Mouse (Mus musculus): Measurements from ENCODE around the gene Gga3. TPM values are rescaled to one million over a fixed set of nuclear protein-coding genes. Genes with fewer than 3 reads are reported as not detected.

The Gga3 gene
- polyA plus RNA-seq, 1 experiment from 2014 or later = 17.9 TPM

GRCm38 (mm10) chr11:115643265-115643664 lies 39.4 kb upstream of the Gga3 start:
- H3K27ac ChIP-seq (replicated peaks; ENCODE audit: low read depth, low read length) = no peak overlapping the region
- no peaks in the 10 kb centered on the region for H3K4me1 ChIP-seq (ENCODE audit: control insufficient read depth, insufficient read depth, low read length)
- H3K4me2 ChIP-seq (ENCODE audit: low read depth, low read length) = no peak overlapping the region
- H3K9me3 ChIP-seq (ENCODE audit: control insufficient read depth, low read length) = no peaks in the 10 kb centered on the region
- peaks cover 30% of the 10 kb centered on the region; the same call in 1 of the 2 replicates for H3K36me3 ChIP-seq (ENCODE audit: control insufficient read depth, insufficient read depth, low read length)
- ATAC-seq (ENCODE audit: low read depth) = no peak
- no peak overlapping the region for H3K4me3 ChIP-seq (ENCODE audit: low read depth, low read length)
- DNase-seq (ENCODE audit: low spot score) = no peak
- 69% methylated on average over 10 of the region's 10 CpGs for WGBS
- no peaks in the 10 kb centered on the region for H3K27me3 ChIP-seq (replicated peaks; ENCODE audit: control insufficient read depth, insufficient read depth, low read length)
- no peak overlapping the region for H3K9ac ChIP-seq (ENCODE audit: low read depth, low read length)

DNA sequence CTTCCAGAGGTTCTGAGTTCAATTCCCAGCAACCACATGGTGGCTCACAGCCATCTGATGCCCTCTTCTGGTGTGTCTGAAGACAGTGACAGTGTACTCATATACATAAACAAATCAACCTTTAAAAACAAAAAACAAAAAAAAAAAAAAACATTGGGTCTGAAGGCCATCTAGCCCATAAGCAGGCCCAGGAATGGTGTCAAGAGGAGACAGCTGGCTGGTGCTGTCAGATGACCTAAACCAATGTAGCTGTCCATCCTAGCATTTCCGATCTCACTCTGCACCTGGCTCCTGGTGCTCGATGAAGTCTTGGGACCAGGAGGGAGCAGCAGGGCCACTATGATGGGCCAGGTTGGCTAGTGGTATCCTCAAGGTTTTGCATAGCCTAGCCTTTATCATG lies 38.9 kb upstream of the Gga3 start:
- no peaks in the 10 kb centered on the region for H3K27me3 ChIP-seq (replicated peaks; ENCODE audit: control insufficient read depth, insufficient read depth, low read length)
- H3K9ac ChIP-seq (ENCODE audit: low read depth, low read length) = no peak overlapping the region
- no peak overlapping the region for H3K4me2 ChIP-seq (ENCODE audit: low read depth, low read length)
- DNase-seq (ENCODE audit: low spot score) = no peak
- H3K27ac ChIP-seq (replicated peaks; ENCODE audit: low read depth, low read length) = no peak overlapping the region
- H3K4me3 ChIP-seq (ENCODE audit: low read depth, low read length) = no peak overlapping the region
- H3K9me3 ChIP-seq (ENCODE audit: control insufficient read depth, low read length) = no peaks in the 10 kb centered on the region
- no peaks in the 10 kb centered on the region for H3K4me1 ChIP-seq (ENCODE audit: control insufficient read depth, insufficient read depth, low read length)
- H3K36me3 ChIP-seq (ENCODE audit: control insufficient read depth, insufficient read depth, low read length) = 0 out of 2 replicates have a peak, but pooled peaks cover 26% of the 10 kb centered on the region
- no peak for ATAC-seq (ENCODE audit: low read depth)
- 97% methylated on average over 2 of the region's 2 CpGs for whole genome bisulfite sequencing

GRCm38 (mm10) chr11:115641664-115642036 lies 37.8 kb upstream of the Gga3 start:
- ATAC-seq (ENCODE audit: low read depth) = no peak

GRCm38 (mm10) chr11:115640978-115641663 lies 37.3 kb upstream of the Gga3 start:
- Histone ChIP-seq H3K4me2 (ENCODE audit: low read depth, low read length) (no peak overlapping the region), H3K9ac (ENCODE audit: low read depth, low read length) (0 out of 2 replicates have a peak overlapping the region, but pooled peaks have one; percentile 6), H3K27ac (replicated peaks; ENCODE audit: low read depth, low read length) (no peak overlapping the region), H3K4me3 (ENCODE audit: low read depth, low read length) (no peak overlapping the region), H3K9me3 (ENCODE audit: control insufficient read depth, low read length) (no peaks in the 10 kb centered on the region), H3K4me1 (ENCODE audit: control insufficient read depth, insufficient read depth, low read length) (no peaks in the 10 kb centered on the region), H3K27me3 (replicated peaks; ENCODE audit: control insufficient read depth, insufficient read depth, low read length) (no peaks in the 10 kb centered on the region), H3K36me3 (ENCODE audit: control insufficient read depth, insufficient read depth, low read length) (0 out of 2 replicates have a peak, but pooled peaks cover 17% of the 10 kb centered on the region)
- no peak for DNase-seq (ENCODE audit: low spot score)
- WGBS = 44% methylated on average over 13 of the region's 14 CpGs
- 0 out of 2 replicates have a peak, but pooled peaks have one; percentile 15 for ATAC-seq (ENCODE audit: low read depth)

More at GRCm38 (mm10) chr11:115641664-115642036, 37.8 kb upstream of the Gga3 start:
- no peak for DNase-seq (ENCODE audit: low spot score)
- H3K4me3 ChIP-seq (ENCODE audit: low read depth, low read length) = no peak overlapping the region
- H3K36me3 ChIP-seq (ENCODE audit: control insufficient read depth, insufficient read depth, low read length) = 0 out of 2 replicates have a peak, but pooled peaks cover 22% of the 10 kb centered on the region
- H3K4me2 ChIP-seq (ENCODE audit: low read depth, low read length) = no peak overlapping the region
- H3K27me3 ChIP-seq (replicated peaks; ENCODE audit: control insufficient read depth, insufficient read depth, low read length) = no peaks in the 10 kb centered on the region
- H3K9ac ChIP-seq (ENCODE audit: low read depth, low read length) = 0 out of 2 replicates have a peak overlapping the region, but pooled peaks have one; percentile 6
- no peaks in the 10 kb centered on the region for H3K9me3 ChIP-seq (ENCODE audit: control insufficient read depth, low read length)
- no peaks in the 10 kb centered on the region for H3K4me1 ChIP-seq (ENCODE audit: control insufficient read depth, insufficient read depth, low read length)
- no peak overlapping the region for H3K27ac ChIP-seq (replicated peaks; ENCODE audit: low read depth, low read length)
- 82% methylated on average over 4 of the region's 4 CpGs for WGBS

GRCm38 (mm10) chr11:115640311-115640828 lies 36.5 kb upstream of the Gga3 start:
- Histone ChIP-seq H3K4me2 (ENCODE audit: low read depth, low read length) (no peak overlapping the region), H3K9ac (ENCODE audit: low read depth, low read length) (no peak overlapping the region), H3K27ac (replicated peaks; ENCODE audit: low read depth, low read length) (no peak overlapping the region), H3K9me3 (ENCODE audit: control insufficient read depth, low read length) (no peaks in the 10 kb centered on the region), H3K36me3 (ENCODE audit: control insufficient read depth, insufficient read depth, low read length) (0 out of 2 replicates have a peak, but pooled peaks cover 17% of the 10 kb centered on the region), H3K4me1 (ENCODE audit: control insufficient read depth, insufficient read depth, low read length) (no peaks in the 10 kb centered on the region), H3K27me3 (replicated peaks; ENCODE audit: control insufficient read depth, insufficient read depth, low read length) (no peaks in the 10 kb centered on the region), H3K4me3 (ENCODE audit: low read depth, low read length) (no peak overlapping the region)
- WGBS = 80% methylated on average over 3 of the region's 4 CpGs
- no peak for DNase-seq (ENCODE audit: low spot score)
- no peak for ATAC-seq (ENCODE audit: low read depth)

GRCm38 (mm10) chr11:115639540-115639939 lies 35.7 kb upstream of the Gga3 start:
- Histone ChIP-seq H3K4me3 (ENCODE audit: low read depth, low read length) (no peak overlapping the region), H3K4me1 (ENCODE audit: control insufficient read depth, insufficient read depth, low read length) (no peaks in the 10 kb centered on the region), H3K4me2 (ENCODE audit: low read depth, low read length) (no peak overlapping the region), H3K36me3 (ENCODE audit: control insufficient read depth, insufficient read depth, low read length) (0 out of 2 replicates have a peak, but pooled peaks cover 11% of the 10 kb centered on the region), H3K27me3 (replicated peaks; ENCODE audit: control insufficient read depth, insufficient read depth, low read length) (no peaks in the 10 kb centered on the region), H3K9ac (ENCODE audit: low read depth, low read length) (no peak overlapping the region), H3K9me3 (ENCODE audit: control insufficient read depth, low read length) (no peaks in the 10 kb centered on the region), H3K27ac (replicated peaks; ENCODE audit: low read depth, low read length) (no peak overlapping the region)
- WGBS = 80% methylated on average over 4 of the region's 4 CpGs
- DNase-seq (ENCODE audit: low spot score) (no peak), ATAC-seq (ENCODE audit: low read depth) (no peak)

- Histone ChIP-seq H3K27me3 (replicated peaks; ENCODE audit: control insufficient read depth, insufficient read depth, low read length) (no peaks in the 10 kb centered on the region), H3K9me3 (ENCODE audit: control insufficient read depth, low read length) (no peaks in the 10 kb centered on the region), H3K4me3 (ENCODE audit: low read depth, low read length) (no peak overlapping the region), H3K27ac (replicated peaks; ENCODE audit: low read depth, low read length) (no peak overlapping the region), H3K9ac (ENCODE audit: low read depth, low read length) (no peak overlapping the region), H3K36me3 (ENCODE audit: control insufficient read depth, insufficient read depth, low read length) (0 out of 2 replicates have a peak, but pooled peaks cover 5% of the 10 kb centered on the region), H3K4me2 (ENCODE audit: low read depth, low read length) (no peak overlapping the region), H3K4me1 (ENCODE audit: control insufficient read depth, insufficient read depth, low read length) (no peaks in the 10 kb centered on the region)
- DNase-seq (ENCODE audit: low spot score) = no peak
- WGBS = 73% methylated on average over 5 of the region's 5 CpGs
- no peak for ATAC-seq (ENCODE audit: low read depth)
These were observed 34.9 kb upstream of the Gga3 start for GRCm38 (mm10) chr11:115638498-115639409.

DNA sequence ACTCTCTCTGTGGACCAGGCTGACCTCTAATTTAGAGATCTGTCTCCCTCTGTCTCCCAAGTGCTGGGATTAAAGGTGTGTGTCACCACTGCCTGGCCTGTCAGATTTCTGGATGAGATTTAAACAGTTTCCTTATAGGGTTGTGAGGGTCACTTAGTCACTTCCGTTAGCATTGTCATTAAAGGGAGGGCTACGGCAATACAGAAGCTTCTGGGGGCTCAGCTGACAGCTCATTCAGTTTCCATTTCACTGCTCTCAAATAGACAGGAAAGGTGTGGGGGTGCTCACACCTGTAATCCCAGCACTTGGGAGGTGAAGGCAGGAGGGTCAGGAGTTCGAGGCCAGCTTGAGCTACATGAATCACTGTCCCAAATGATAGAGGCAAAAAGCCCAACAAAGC lies 33.1 kb upstream of the Gga3 start:
- Histone ChIP-seq H3K9ac (ENCODE audit: low read depth, low read length) (no peak overlapping the region), H3K4me1 (ENCODE audit: control insufficient read depth, insufficient read depth, low read length) (no peaks in the 10 kb centered on the region), H3K4me2 (ENCODE audit: low read depth, low read length) (no peak overlapping the region), H3K27ac (replicated peaks; ENCODE audit: low read depth, low read length) (no peak overlapping the region), H3K9me3 (ENCODE audit: control insufficient read depth, low read length) (no peaks in the 10 kb centered on the region), H3K4me3 (ENCODE audit: low read depth, low read length) (no peak overlapping the region), H3K36me3 (ENCODE audit: control insufficient read depth, insufficient read depth, low read length) (no peaks in the 10 kb centered on the region), H3K27me3 (replicated peaks; ENCODE audit: control insufficient read depth, insufficient read depth, low read length) (no peaks in the 10 kb centered on the region)
- 73% methylated on average over 3 of the region's 3 CpGs for WGBS
- ATAC-seq (ENCODE audit: low read depth) = no peak
- no peak for DNase-seq (ENCODE audit: low spot score)

Data from embryonic facial prominence, embryonic 14.5 days (tissue).